In the genomic region with DNA sequence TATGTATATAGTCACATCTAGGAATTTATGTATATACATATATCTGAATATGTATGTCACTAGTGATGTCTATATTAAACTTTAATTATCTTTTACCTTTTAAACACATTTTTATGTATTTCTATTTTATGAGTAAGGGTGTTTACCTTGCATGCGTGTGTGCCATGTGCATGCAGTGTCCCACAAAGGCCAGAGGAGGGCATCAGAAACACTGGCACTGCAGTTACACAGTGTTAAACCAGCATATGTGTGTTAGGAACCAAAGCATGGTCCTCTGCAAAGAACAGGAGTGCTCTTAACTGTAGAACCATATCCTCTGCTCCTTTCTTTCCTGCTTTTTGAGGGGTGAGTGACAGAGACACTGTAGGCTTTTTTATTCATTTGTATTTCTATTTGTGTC, we compare ENCODE assay signal across 24 mouse cellular contexts. TPM values are rescaled to one million over a fixed set of nuclear protein-coding genes. Genes with fewer than 3 reads are reported as not detected.
A peak's percentile ranks its signal among the peaks of the same experiment; 100 is the strongest.
DNase-seq lines count a peak whose midpoint lies in the region; ATAC-seq and TF ChIP-seq lines count a peak whose summit lies in the region.
"Had no signal": no experiment of that assay in that cellular context is flagged by ENCODE, and none has a peak within 500 bp of the region (broad histone marks: within the 10 kb centered on the region; RNA-seq: fewer than 3 reads in every experiment).

No protein-coding gene starts in this region.

- peaks cover 8% of the 10 kb centered on the region; the same call in 1 of the 2 replicates for H3K36me3 ChIP-seq in heart, adult 2 months (ENCODE audit: control insufficient read depth, insufficient read depth, low read length)
- H3K36me3 ChIP-seq in liver, embryonic 14.5 days (replicated peaks; ENCODE audit: control insufficient read depth, insufficient read depth, low read depth) = peaks cover 27% of the 10 kb centered on the region
- H3K36me3 ChIP-seq in liver, embryonic 11.5 days (ENCODE audit: control insufficient read depth, insufficient read depth, low read length) = peaks cover 17% of the 10 kb centered on the region
- H3K36me3 ChIP-seq in CH12.LX (replicated peaks in 1 of 2; ENCODE audit: control insufficient read depth in 1 of 2, insufficient read depth in 1 of 2, low read length in 1 of 2) = peaks cover 10 to 64% of the 10 kb centered on the region in 2 experiments
- peaks cover under 1 to 39% of the 10 kb centered on the region in 2 experiments for H3K36me3 ChIP-seq in MEL (ENCODE audit: control insufficient read depth in 1 of 2, insufficient read depth in 2 of 2, low read length in 2 of 2)
- H3K36me3 ChIP-seq: hindbrain, embryonic 15.5 days had no signal

- TF ChIP-seq POLR2A in heart, adult 2 months (IDR thresholded peaks at IDR 0.05; ENCODE audit: insufficient read depth, low read depth, low read length) = no peak
- no peak for TF ChIP-seq POLR2A in CH12.LX (IDR thresholded peaks at IDR 0.05; ENCODE audit: low read depth, low read length)
- no peak for TF ChIP-seq POLR2A in MEL (IDR thresholded peaks at IDR 0.05; ENCODE audit: control insufficient read depth in 1 of 2, insufficient read depth in 1 of 2, low read depth in 1 of 2, low read length in 2 of 2, poor library complexity in 1 of 2)

- TF ChIP-seq RAD21 in CH12.LX (IDR thresholded peaks at IDR 0.05; ENCODE audit: low read depth, low read length) (no peak), MEL (IDR thresholded peaks at IDR 0.05; ENCODE audit: low read depth, low read length) (peak; percentile 18)

- no peak overlapping the region for H3K9ac ChIP-seq in heart, adult 2 months (ENCODE audit: low read depth, low read length)
- no peak overlapping the region for H3K9ac ChIP-seq in liver, embryonic 14.5 days (replicated peaks)
- no peak overlapping the region for H3K9ac ChIP-seq in liver, embryonic 11.5 days (ENCODE audit: low read depth, low read length)
- no peak overlapping the region for H3K9ac ChIP-seq in CH12.LX (ENCODE audit: insufficient read depth, low read depth)
- no peak overlapping the region for H3K9ac ChIP-seq in MEL (ENCODE audit: control insufficient read depth, low read depth, low read length, poor library complexity, severe bottlenecking)
- H3K9ac ChIP-seq: embryonic facial prominence, embryonic 12.5 days; forebrain, embryonic 15.5 days; heart, embryonic 13.5 days; hindbrain, embryonic 15.5 days; liver, embryonic 15.5 days; midbrain, embryonic 12.5 days; neural tube, embryonic 12.5 days had no signal

- intact Hi-C loops in heart, adult 2 months (cut with DNase I) = no loop called here

- H3K27ac ChIP-seq in heart, adult 2 months = no peak overlapping the region
- H3K27ac ChIP-seq in liver, embryonic 14.5 days = no peak overlapping the region
- no peak overlapping the region for H3K27ac ChIP-seq in liver, embryonic 11.5 days (ENCODE audit: low read depth, low read length)
- H3K27ac ChIP-seq in CH12.LX (ENCODE audit: insufficient read depth, low read depth) = no peak overlapping the region
- no peak overlapping the region for H3K27ac ChIP-seq in MEL (ENCODE audit: control insufficient read depth, low read depth, low read length)
- H3K27ac ChIP-seq: embryonic facial prominence, embryonic 12.5 days; forebrain, embryonic 15.5 days; heart, embryonic 13.5 days; hindbrain, embryonic 15.5 days; kidney, postnatal 0 days; limb, embryonic 10.5 days; liver, embryonic 15.5 days; midbrain, embryonic 12.5 days; neural tube, embryonic 12.5 days had no signal

- TF ChIP-seq CTCF in heart, adult 2 months (IDR thresholded peaks at IDR 0.05) = peak; percentile 24; the same call in 1 of the 2 replicates
- peak; percentile 44 for TF ChIP-seq CTCF in liver, embryonic 14.5 days (IDR thresholded peaks at IDR 0.05; ENCODE audit: low read depth)
- TF ChIP-seq CTCF in CH12.LX (conservative IDR thresholded peaks at IDR 0.05 in 1 of 2, IDR thresholded peaks at IDR 0.05 in 1 of 2; ENCODE audit: low read depth in 2 of 2, low read length in 2 of 2) (peak; percentile 12 to 19; a peak in 1 of 4 replicates), MEL (IDR thresholded peaks at IDR 0.05 in 2 of 3, conservative IDR thresholded peaks at IDR 0.05 in 1 of 3; ENCODE audit: control insufficient read depth in 1 of 3, insufficient read depth in 1 of 3, low read depth in 2 of 3, low read length in 3 of 3, poor library complexity in 1 of 3, severe bottlenecking in 1 of 3) (peak; percentile 53 to 68 (median 55))

- H3K27me3 ChIP-seq in heart, adult 2 months (ENCODE audit: control insufficient read depth, insufficient read depth, low read length) = no peaks in the 10 kb centered on the region
- H3K27me3 ChIP-seq in liver, embryonic 14.5 days (ENCODE audit: control insufficient read depth, insufficient read depth, low read length) = no peaks in the 10 kb centered on the region
- H3K27me3 ChIP-seq in liver, embryonic 11.5 days (replicated peaks; ENCODE audit: control insufficient read depth, insufficient read depth, low read length) = no peaks in the 10 kb centered on the region
- H3K27me3 ChIP-seq in CH12.LX (replicated peaks) (no peaks in the 10 kb centered on the region), MEL (ENCODE audit: control insufficient read depth in 1 of 2, insufficient read depth in 2 of 2, low read length in 2 of 2) (peaks cover 0 to 1% of the 10 kb centered on the region in 2 experiments; a peak in 1 of 4 replicates)
- H3K27me3 ChIP-seq: embryonic facial prominence, embryonic 12.5 days; forebrain, embryonic 15.5 days; heart, embryonic 13.5 days; hindbrain, embryonic 15.5 days; liver, embryonic 15.5 days; midbrain, embryonic 12.5 days; neural tube, embryonic 12.5 days had no signal

- no peak for TF ChIP-seq EP300 in heart, adult 2 months (IDR thresholded peaks at IDR 0.05; ENCODE audit: insufficient read depth, low read depth, low read length)
- no peak for TF ChIP-seq EP300 in liver, embryonic 14.5 days (IDR thresholded peaks at IDR 0.05; ENCODE audit: low read depth)
- TF ChIP-seq EP300 in CH12.LX (IDR thresholded peaks at IDR 0.05; ENCODE audit: low read length) = no peak
- TF ChIP-seq EP300 in MEL (IDR thresholded peaks at IDR 0.05; ENCODE audit: low read depth in 1 of 2, low read length in 2 of 2) = no peak

- dilution Hi-C loops in CH12.LX (cut with MboI; ENCODE audit: extremely low pct_ligation_motif_present, extremely low pct_unique_long_range_greater_than_20kb, low sequenced_read_pairs) = no loop called here

- no peak overlapping the region for H3K4me3 ChIP-seq in heart, adult 2 months
- H3K4me3 ChIP-seq in liver, embryonic 14.5 days (ENCODE audit: insufficient read depth in 1 of 2, low read depth in 2 of 2, low read length in 2 of 2) = no peak overlapping the region
- no peak overlapping the region for H3K4me3 ChIP-seq in liver, embryonic 11.5 days (ENCODE audit: low read depth, low read length)
- H3K4me3 ChIP-seq in CH12.LX (replicated peaks in 1 of 3; ENCODE audit: low read depth in 2 of 3, low read length in 2 of 3, poor library complexity in 1 of 3) (no peak overlapping the region), MEL (ENCODE audit: control insufficient read depth in 1 of 2, insufficient read depth in 1 of 2, low read depth in 2 of 2, low read length in 2 of 2) (no peak overlapping the region)
- H3K4me3 ChIP-seq: embryonic facial prominence, embryonic 12.5 days; forebrain, embryonic 15.5 days; heart, embryonic 13.5 days; hindbrain, embryonic 15.5 days; limb, embryonic 10.5 days; liver, embryonic 15.5 days; midbrain, embryonic 12.5 days; neural tube, embryonic 12.5 days had no signal

- peaks cover 5% of the 10 kb centered on the region for H3K4me1 ChIP-seq in heart, adult 2 months (ENCODE audit: control insufficient read depth, insufficient read depth, low read length)
- H3K4me1 ChIP-seq in liver, embryonic 14.5 days (replicated peaks; ENCODE audit: control insufficient read depth in 2 of 2, insufficient read depth in 2 of 2, low read length in 1 of 2) = peaks cover 4 to 12% of the 10 kb centered on the region in 2 experiments
- H3K4me1 ChIP-seq in liver, embryonic 11.5 days (replicated peaks; ENCODE audit: control insufficient read depth, insufficient read depth, low read length) = peaks cover 13% of the 10 kb centered on the region; the same call in 1 of the 2 replicates
- H3K4me1 ChIP-seq in CH12.LX (ENCODE audit: control insufficient read depth in 1 of 2, insufficient read depth in 2 of 2) = peaks cover 3 to 11% of the 10 kb centered on the region in 2 experiments; a peak in 2 of 4 replicates
- H3K4me1 ChIP-seq in MEL (ENCODE audit: control insufficient read depth in 1 of 2, insufficient read depth in 2 of 2, low read length in 2 of 2) = no peaks in the 10 kb centered on the region
- H3K4me1 ChIP-seq: embryonic facial prominence, embryonic 12.5 days; forebrain, embryonic 15.5 days; hindbrain, embryonic 15.5 days; limb, embryonic 10.5 days; midbrain, embryonic 12.5 days; neural tube, embryonic 12.5 days had no signal

- WGBS in heart, adult 2 months = 94% methylated on average over 1 of the region's 1 CpGs
- WGBS in liver, embryonic 14.5 days (ENCODE audit: insufficient replicate concordance) = 79% methylated on average over 1 of the region's 1 CpGs
- 97% methylated on average over 1 of the region's 1 CpGs for WGBS in liver, embryonic 11.5 days

- in situ Hi-C loops in CH12.LX (cut with MboI; ENCODE audit: low pct_ligation_motif_present, low pct_unique_long_range_greater_than_20kb, low sequenced_read_pairs) = no loop called here

- H3K79me2 ChIP-seq in heart, adult 2 months (replicated peaks; ENCODE audit: control insufficient read depth, insufficient read depth, low read length) = peaks cover 3% of the 10 kb centered on the region
- H3K79me2 ChIP-seq in CH12.LX (replicated peaks; ENCODE audit: control insufficient read depth, extremely low read depth, insufficient read depth, poor library complexity, severe bottlenecking) = peaks cover 16% of the 10 kb centered on the region
- peaks cover 18% of the 10 kb centered on the region for H3K79me2 ChIP-seq in MEL (ENCODE audit: control insufficient read depth, insufficient read depth, low read length, poor library complexity)

- no peak for ATAC-seq in liver, embryonic 14.5 days (ENCODE audit: insufficient read depth)
- ATAC-seq in liver, embryonic 11.5 days (replicated peaks; ENCODE audit: low FRiP score) = no peak
- no peak for ATAC-seq in erythroblast, adult 5-6 weeks (replicated peaks; ENCODE audit: low FRiP score, poor library complexity, severe bottlenecking)
- ATAC-seq: forebrain, embryonic 15.5 days had no signal

- no peaks in the 10 kb centered on the region for H3K9me3 ChIP-seq in liver, embryonic 14.5 days (ENCODE audit: control insufficient read depth, low read length)
- no peaks in the 10 kb centered on the region for H3K9me3 ChIP-seq in liver, embryonic 11.5 days (ENCODE audit: control insufficient read depth, low read length)
- H3K9me3 ChIP-seq in CH12.LX (replicated peaks; ENCODE audit: low read length) = peaks cover 5% of the 10 kb centered on the region
- no peaks in the 10 kb centered on the region for H3K9me3 ChIP-seq in MEL (replicated peaks; ENCODE audit: insufficient read depth, low read length)
- H3K9me3 ChIP-seq: embryonic facial prominence, embryonic 12.5 days; forebrain, embryonic 15.5 days; hindbrain, embryonic 15.5 days; limb, embryonic 10.5 days; liver, embryonic 15.5 days; neural tube, embryonic 12.5 days had no signal

- DNase-seq in heart, adult 2 months = no peak
- DNase-seq in heart, adult 9 months (ENCODE audit: low spot score in 2 of 2) = no peak
- no peak for DNase-seq in liver, embryonic 14.5 days (ENCODE audit: low read depth in 3 of 3, low spot score in 3 of 3)
- DNase-seq in liver, embryonic 11.5 days (ENCODE audit: low spot score) = no peak
- DNase-seq in CH12.LX (ENCODE audit: extremely low read depth) (no peak), MEL (ENCODE audit: low read depth, low spot score) (peak; percentile 51)
- no peak for DNase-seq in testis, postnatal 10 days (ENCODE audit: low spot score)
- DNase-seq: adrenal gland, adult 8-10 months; cerebellum, postnatal 10 days; heart, postnatal 36 days; kidney, adult 11 months; right cerebral cortex, postnatal 4 days; thymus, postnatal 25 days had no signal

- H3K4me2 ChIP-seq in liver, embryonic 14.5 days (ENCODE audit: low read depth) = no peak overlapping the region
- no peak overlapping the region for H3K4me2 ChIP-seq in liver, embryonic 11.5 days
- no peak overlapping the region for H3K4me2 ChIP-seq in CH12.LX (ENCODE audit: insufficient read depth, low read depth, poor library complexity, severe bottlenecking)
- H3K4me2 ChIP-seq: embryonic facial prominence, embryonic 12.5 days; forebrain, embryonic 15.5 days; heart, embryonic 13.5 days; hindbrain, embryonic 15.5 days; liver, embryonic 15.5 days; midbrain, embryonic 12.5 days; neural tube, embryonic 12.5 days had no signal

RNA-seq across cellular contexts. Expression of gene Uhrf2, which starts 14.3 kb away (rescaled TPM):
- total RNA-seq in heart, adult 2 months (2021) = 10 to 100 TPM; 17.6 to 20.3 TPM
- polyA plus RNA-seq in heart, adult 2 months (2012; rRNA removed) = 15.9 and 27.1 TPM in 2 replicates
- polyA plus RNA-seq in liver, embryonic 14.5 days (2012; rRNA removed) = 35.5 and 38.6 TPM in 2 replicates
- 30.8 and 33.5 TPM in 2 replicates for polyA plus RNA-seq in liver, embryonic 14.5 days (2014; fragmentation: Nextera tagmentation; extraction: Ambion mirVana)
- polyA plus RNA-seq in liver, embryonic 11.5 days (2014; fragmentation: Nextera tagmentation; extraction: Ambion mirVana) = 58.6 and 65.9 TPM in 2 replicates
- total RNA-seq in CH12.LX (2012; rRNA removed) (26.7 and 29.0 TPM in 2 replicates), CH12.LX (2014; rRNA removed) (66.3 and 71.4 TPM in 2 replicates), MEL (2012; rRNA removed) (18.0 and 19.8 TPM in 2 replicates)
- polyA plus RNA-seq in CH12.LX (2012; ENCODE audit: insufficient read length, low read depth) (34.0 and 34.1 TPM in 2 replicates), MEL (2012; ENCODE audit: insufficient read depth in 1 of 2, insufficient read length in 2 of 2, low read depth in 1 of 2, low replicate concordance in 2 of 2, missing spikeins in 1 of 2) (10 to 100 TPM in 1 of 2 experiments, not detected in 1; 19.0 TPM)
- 69.0 and 73.2 TPM in 2 replicates for total RNA-seq in erythroblast, adult 5-6 weeks (2015; ENCODE audit: low replicate concordance)
- 54.1 and 67.5 TPM in 2 replicates for total RNA-seq in erythroblast, adult 5-6 weeks (2017; ENCODE audit: low replicate concordance)

RNA-seq across cellular contexts. Expression of gene Trpd52l3, which starts 41.0 kb away (rescaled TPM):
- total RNA-seq in heart, adult 2 months (2021) = not detected
- not detected in 2 replicates for polyA plus RNA-seq in heart, adult 2 months (2012; rRNA removed)
- polyA plus RNA-seq in liver, embryonic 14.5 days (2012; rRNA removed) = not detected in 2 replicates
- not detected in 2 replicates for polyA plus RNA-seq in liver, embryonic 14.5 days (2014; fragmentation: Nextera tagmentation; extraction: Ambion mirVana)
- polyA plus RNA-seq in liver, embryonic 11.5 days (2014; fragmentation: Nextera tagmentation; extraction: Ambion mirVana) = not detected in 2 replicates
- total RNA-seq in CH12.LX (2012; rRNA removed) = not detected in 2 replicates
- not detected in 2 replicates for total RNA-seq in CH12.LX (2014; rRNA removed)
- polyA plus RNA-seq in CH12.LX (2012; ENCODE audit: insufficient read length, low read depth) = not detected in 2 replicates
- not detected in 2 replicates for total RNA-seq in MEL (2012; rRNA removed)
- not detected for polyA plus RNA-seq in MEL (2012; ENCODE audit: insufficient read depth in 1 of 2, insufficient read length in 2 of 2, low read depth in 1 of 2, low replicate concordance in 2 of 2, missing spikeins in 1 of 2)
- total RNA-seq in erythroblast, adult 5-6 weeks (2015; ENCODE audit: low replicate concordance) = not detected in 2 replicates
- total RNA-seq in erythroblast, adult 5-6 weeks (2017; ENCODE audit: low replicate concordance) = not detected in 2 replicates
- total RNA-seq: adrenal gland, adult 8-10 months; heart, postnatal 36 days; layer of hippocampus, adult 18-20 months had no signal
- polyA plus RNA-seq: embryonic facial prominence, embryonic 12.5 days; forebrain, embryonic 15.5 days; heart, embryonic 13.5 days; hindbrain, embryonic 15.5 days; kidney, postnatal 0 days; limb, embryonic 10.5 days; liver, embryonic 15.5 days; midbrain, embryonic 12.5 days; neural tube, embryonic 12.5 days had no signal
